Mouse (Mus musculus): ENCODE measurements around the gene Ap4s1.

Gene Ap4s1

GRCm38 (mm10) chr12:51699623-51700393, 9.0 kb downstream of the Ap4s1 start:
- in situ Hi-C loops (cut with MboI; ENCODE audit: unreplicated experiment in 2 of 2), result loop anchor here (10.0 to 25.0 kb wide), 2 partner anchors 905 to 912 kb away; no protein-coding TSS in a partner anchor

GRCm38 (mm10) chr12:51701723-51702122, 10.9 kb downstream of the Ap4s1 start:
- in situ Hi-C loops (cut with MboI; ENCODE audit: unreplicated experiment in 2 of 2), result loop anchor here in 1 of 2 experiments (10.0 kb wide), 1 partner anchor 903 kb away; no protein-coding TSS in a partner anchor

DNA sequence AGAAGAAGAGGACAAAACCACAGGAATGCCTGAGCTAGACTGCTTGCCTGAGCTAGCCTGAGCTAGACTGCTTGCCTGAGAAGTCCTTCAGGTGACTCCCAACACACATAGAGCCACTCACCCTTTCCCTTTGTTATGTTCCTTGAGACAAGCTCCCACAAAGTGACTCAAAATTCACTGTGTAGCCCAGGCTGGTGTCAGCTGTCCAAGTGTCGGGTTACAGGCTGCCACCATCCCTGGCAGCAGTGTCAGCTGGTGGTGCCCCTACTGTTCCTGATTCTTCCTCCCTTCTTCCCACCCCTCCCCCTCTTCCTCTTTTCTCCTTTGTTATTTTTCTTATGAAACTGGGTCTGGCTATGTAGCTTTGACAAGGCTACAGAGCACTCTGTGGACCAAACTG, 13.0 kb downstream of the Ap4s1 start:
- in situ Hi-C loops (cut with MboI; ENCODE audit: unreplicated experiment in 2 of 2), result loop anchor here in 1 of 2 experiments (10.0 kb wide), 1 partner anchor 901 kb away; no protein-coding TSS in a partner anchor

DNA sequence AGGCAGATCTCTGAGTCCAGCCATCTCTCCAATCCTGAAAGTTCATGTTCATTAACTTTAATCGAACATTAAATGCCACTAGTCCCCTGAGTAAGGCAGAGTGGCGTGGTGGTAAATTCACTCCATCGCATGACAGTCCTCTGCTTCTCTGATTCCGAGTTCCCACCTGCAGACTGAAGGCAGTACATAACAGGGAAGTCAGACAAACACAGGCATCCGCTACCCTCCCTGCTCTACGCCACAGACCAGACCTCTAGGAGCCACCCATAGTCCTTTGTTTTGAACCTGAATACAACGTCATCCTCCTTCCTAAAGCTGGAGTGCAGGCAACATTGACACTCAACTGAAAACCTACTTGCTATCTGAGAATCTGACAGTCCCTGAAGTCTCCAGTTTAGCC, 13.7 kb downstream of the Ap4s1 start:
- in situ Hi-C loops (cut with MboI; ENCODE audit: unreplicated experiment in 2 of 2), result loop anchor here in 1 of 2 experiments (10.0 kb wide), 1 partner anchor 900 kb away; no protein-coding TSS in a partner anchor

DNA sequence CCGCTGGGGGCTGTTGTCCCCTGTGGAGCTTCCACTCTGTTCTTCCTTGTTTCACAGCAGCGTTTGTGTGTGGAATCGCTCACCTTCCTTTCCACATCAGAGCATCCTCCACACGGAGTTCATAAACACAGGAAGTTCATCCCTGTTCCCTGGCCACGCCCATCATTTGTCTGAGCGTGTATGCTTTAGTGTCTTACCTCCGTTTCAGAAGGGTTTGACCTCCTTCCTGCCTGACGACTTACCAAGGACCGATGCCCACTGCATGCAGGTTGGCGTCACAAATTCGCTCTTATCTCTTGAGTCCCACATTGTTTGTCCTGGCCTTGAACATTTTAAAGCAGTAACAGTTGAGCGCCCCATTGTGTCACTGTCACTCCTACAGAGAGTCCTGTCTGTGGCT, 14.9 kb downstream of the Ap4s1 start:
- in situ Hi-C loops (cut with MboI; ENCODE audit: unreplicated experiment in 2 of 2), result loop anchor here in 1 of 2 experiments (10.0 kb wide), 1 partner anchor 899 kb away; no protein-coding TSS in a partner anchor

DNA sequence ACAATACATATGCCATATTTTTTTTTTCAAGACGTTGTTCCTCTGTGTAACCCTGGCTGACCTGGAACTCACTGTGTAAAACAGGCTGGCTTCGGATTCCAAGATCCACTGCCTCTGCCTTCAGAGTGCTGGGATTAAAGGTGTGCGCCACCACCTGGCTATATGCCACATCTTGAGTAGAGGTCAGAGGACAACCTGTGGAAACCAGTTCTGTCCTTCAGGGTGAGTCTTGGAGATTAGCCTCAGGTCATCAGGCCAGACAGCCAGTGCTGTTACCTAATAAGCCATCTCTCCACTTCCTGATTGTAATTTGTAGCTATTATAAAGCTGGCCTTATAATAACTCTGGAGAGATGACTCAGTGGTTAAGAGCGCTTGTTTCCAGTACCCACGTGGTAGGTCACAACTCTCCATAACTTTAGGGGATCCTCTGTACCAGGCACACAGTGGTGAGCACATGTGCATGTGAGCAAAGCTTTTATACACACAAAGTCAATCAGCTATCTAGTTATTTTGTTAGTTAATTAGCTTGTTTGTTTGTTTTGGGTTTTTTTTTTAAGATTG, 15.9 kb downstream of the Ap4s1 start:
- in situ Hi-C loops (cut with MboI; ENCODE audit: unreplicated experiment in 2 of 2), result loop anchor here in 1 of 2 experiments (10.0 kb wide), 1 partner anchor 898 kb away; no protein-coding TSS in a partner anchor

DNA sequence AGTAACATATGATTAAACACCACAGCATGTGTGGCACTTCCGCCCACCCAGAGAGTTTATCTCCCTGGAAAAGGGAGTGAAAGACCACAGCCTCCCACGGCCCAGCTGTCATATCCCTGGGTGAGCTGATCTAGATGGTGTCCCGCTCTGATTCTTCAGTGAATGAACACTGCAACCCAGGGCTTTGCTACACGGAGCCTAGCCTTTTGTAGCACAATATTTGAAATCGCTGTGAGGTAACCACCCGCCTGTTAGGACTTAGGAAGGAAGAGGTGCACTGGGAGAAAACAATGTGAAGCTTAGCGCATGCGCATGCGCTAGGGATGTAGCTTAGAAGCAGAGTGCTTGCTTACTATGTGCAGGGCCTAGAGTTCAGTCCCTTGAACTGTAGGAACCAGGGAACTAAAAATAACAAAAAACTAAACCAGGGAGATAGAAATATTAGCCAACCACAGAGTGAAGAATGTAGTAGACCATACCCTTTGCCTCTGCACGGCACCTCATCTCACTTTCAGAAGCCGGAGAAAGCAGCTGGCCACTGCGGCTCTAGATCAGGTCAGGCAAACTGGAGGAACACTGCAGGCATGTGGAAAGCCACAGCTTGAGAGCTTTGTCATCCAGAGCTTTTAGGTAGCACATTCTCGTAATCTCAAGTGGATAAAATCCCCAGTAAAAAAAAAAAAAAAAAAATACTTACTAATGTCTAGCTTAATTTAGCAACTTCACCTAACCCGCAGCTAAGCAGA, 18.3 kb downstream of the Ap4s1 start:
- in situ Hi-C loops (cut with MboI; ENCODE audit: unreplicated experiment in 2 of 2), result loop anchor here in 1 of 2 experiments (10.0 kb wide), 1 partner anchor 896 kb away; no protein-coding TSS in a partner anchor

DNA sequence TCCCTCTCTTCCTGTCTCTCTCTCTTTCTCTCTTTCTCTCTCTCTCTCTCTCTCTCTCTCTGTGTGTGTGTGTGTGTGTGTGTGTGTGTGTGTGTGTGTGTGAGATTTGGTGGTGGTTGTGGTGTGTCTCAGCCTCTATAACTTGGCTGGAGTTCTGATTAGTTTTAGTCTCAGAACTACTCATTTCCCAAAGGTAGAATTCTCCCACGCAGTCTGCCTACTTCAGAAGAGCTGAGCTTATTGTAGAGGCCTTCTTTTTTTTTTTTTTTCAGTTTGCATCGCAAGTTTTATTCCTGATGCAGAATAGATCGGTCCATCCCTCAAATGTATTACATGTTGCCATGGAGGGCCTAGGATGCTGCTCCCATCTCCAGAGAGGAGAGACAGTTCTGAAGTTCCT, 18.9 kb downstream of the Ap4s1 start:
- in situ Hi-C loops (cut with MboI; ENCODE audit: unreplicated experiment in 2 of 2), result loop anchor here in 1 of 2 experiments (10.0 kb wide), 1 partner anchor 895 kb away; no protein-coding TSS in a partner anchor

- in situ Hi-C loops (cut with MboI; ENCODE audit: unreplicated experiment in 2 of 2), result no loop called here
These were observed 19.3 kb downstream of the Ap4s1 start for GRCm38 (mm10) chr12:51710154-51710553.

DNA sequence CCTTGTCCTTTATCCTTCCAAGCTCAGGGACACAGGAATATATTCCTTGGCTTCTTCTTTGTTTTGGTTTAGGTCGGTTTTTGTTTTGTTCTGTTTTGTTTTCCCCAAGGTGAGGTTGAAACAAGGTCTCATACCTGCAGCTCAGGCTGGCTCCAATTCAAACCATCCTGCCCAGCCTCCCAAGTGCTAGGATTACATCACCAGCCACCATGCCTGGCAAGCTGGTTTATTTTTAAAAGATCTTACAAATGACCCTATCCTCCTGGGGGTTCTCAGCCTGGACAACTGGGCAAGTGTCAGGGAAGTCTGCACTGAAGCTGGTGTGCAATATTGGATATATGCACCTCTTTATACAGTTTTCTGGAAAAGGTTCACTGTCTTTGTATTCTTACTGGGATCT, 21.9 kb downstream of the Ap4s1 start:
- in situ Hi-C loops (cut with MboI; ENCODE audit: unreplicated experiment in 2 of 2), result no loop called here

- in situ Hi-C loops (cut with MboI; ENCODE audit: unreplicated experiment in 2 of 2), result no loop called here
These were observed 27.8 kb downstream of the Ap4s1 start for GRCm38 (mm10) chr12:51718617-51719016.

DNA sequence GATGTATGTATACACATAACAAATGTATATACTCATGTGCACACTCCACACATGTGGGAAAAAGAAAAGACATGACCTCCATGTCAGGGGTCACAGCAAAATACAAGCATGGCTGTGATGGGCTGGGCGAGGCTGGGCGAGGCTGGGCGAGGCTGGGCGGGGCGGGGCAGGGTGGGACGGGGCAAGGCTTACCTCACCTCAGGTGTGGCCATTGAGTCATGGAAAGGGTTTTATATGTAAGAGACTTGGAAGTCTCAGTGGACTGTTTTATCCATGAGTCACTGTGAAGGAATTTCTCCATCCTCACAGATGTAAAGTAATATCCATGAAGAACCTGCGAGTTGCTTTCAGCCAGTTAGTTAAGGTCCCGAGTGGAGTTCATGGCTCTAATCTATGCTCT, 31.0 kb downstream of the Ap4s1 start:
- in situ Hi-C loops (cut with MboI; ENCODE audit: unreplicated experiment in 2 of 2), result no loop called here

- in situ Hi-C loops (cut with MboI; ENCODE audit: unreplicated experiment in 2 of 2), result no loop called here
These were observed 38.2 kb downstream of the Ap4s1 start for GRCm38 (mm10) chr12:51729058-51729457.

DNA sequence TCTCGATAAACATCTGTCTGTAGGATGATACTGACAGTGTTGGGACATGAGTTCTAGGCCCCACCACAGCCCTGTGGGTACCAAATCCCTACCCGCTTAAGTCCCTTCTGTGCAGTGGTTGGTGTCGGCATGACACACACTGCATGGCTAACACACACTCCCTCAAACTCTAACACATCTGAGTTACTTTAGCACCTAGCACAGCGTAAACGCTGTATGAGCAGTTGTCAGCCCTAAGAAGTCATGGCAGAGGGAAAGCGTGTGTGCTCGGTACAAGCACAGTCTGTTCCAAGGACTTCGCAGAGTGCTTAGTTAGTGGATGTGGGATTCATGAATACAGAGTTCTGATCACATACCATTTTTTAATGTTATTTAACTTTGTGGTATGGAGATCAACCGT, 39.0 kb downstream of the Ap4s1 start:
- in situ Hi-C loops (cut with MboI; ENCODE audit: unreplicated experiment in 2 of 2), result no loop called here

DNA sequence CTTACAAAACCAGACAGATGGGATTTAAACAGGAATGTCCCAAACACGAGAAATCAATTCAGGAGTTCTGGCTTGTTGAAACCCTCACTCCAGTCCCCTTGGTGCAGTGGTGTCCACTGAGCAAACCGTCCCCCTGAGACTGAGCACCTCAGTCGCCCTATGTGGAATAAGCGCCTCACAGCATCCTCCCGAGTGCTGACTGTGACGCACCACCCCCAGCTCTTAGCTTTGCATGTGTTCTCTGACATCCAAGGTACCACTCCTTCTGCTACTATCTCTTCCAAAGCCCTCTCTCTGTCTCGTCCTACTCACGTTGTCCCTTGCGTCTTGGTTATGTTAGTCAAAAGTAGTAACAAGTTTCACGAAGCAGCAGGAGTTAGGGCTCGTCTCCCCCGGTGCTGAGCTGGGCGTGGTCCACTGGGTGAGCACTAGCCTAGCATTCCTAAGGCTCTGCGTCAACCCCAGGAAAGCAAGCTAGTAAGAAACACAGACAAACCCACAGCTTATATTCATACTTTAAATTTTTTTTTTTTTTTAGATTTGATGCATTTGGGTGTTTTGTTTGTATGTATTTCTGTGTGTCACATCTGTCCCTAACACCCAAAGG, 43.9 kb downstream of the Ap4s1 start:
- in situ Hi-C loops (cut with MboI; ENCODE audit: unreplicated experiment in 2 of 2), result loop anchor here (5.0 kb wide), 2 partner anchors 62 to 67 kb away; no protein-coding TSS in a partner anchor

GRCm38 (mm10) chr12:51735840-51736271, 45.0 kb downstream of the Ap4s1 start:
- in situ Hi-C loops (cut with MboI; ENCODE audit: unreplicated experiment in 2 of 2), result loop anchor here (5.0 kb wide), 2 partner anchors 64 to 69 kb away; no protein-coding TSS in a partner anchor

GRCm38 (mm10) chr12:51736381-51736780, 45.5 kb downstream of the Ap4s1 start:
- in situ Hi-C loops (cut with MboI; ENCODE audit: unreplicated experiment in 2 of 2), result loop anchor here (5.0 kb wide), 2 partner anchors 64 to 69 kb away; no protein-coding TSS in a partner anchor

- in situ Hi-C loops (cut with MboI; ENCODE audit: unreplicated experiment in 2 of 2), result loop anchor here (5.0 kb wide), 2 partner anchors 65 to 70 kb away; no protein-coding TSS in a partner anchor
These were observed 46.0 kb downstream of the Ap4s1 start for GRCm38 (mm10) chr12:51736807-51737206.

GRCm38 (mm10) chr12:51741690-51742089, 50.9 kb downstream of the Ap4s1 start:
- in situ Hi-C loops (cut with MboI; ENCODE audit: unreplicated experiment in 2 of 2), result loop anchor here in 1 of 2 experiments (5.0 to 10.0 kb wide), 2 partner anchors 339 to 477 kb away; no protein-coding TSS in a partner anchor

GRCm38 (mm10) chr12:51744957-51745356, 54.1 kb downstream of the Ap4s1 start:
- in situ Hi-C loops (cut with MboI; ENCODE audit: unreplicated experiment in 2 of 2), result loop anchor here (5.0 to 10.0 kb wide), 4 partner anchors 37 to 480 kb away; no protein-coding TSS in a partner anchor
